Mouse (Mus musculus): ENCODE results near the gene Glcci1. TPM values are rescaled to one million over a fixed set of nuclear protein-coding genes. Genes with fewer than 3 reads are reported as not detected.
A peak's percentile ranks its signal among the peaks of the same experiment; 100 is the strongest.

Glcci1 gene
- polyA plus RNA-seq, 1 experiment from 2014 or later = 9.4 TPM

DNA sequence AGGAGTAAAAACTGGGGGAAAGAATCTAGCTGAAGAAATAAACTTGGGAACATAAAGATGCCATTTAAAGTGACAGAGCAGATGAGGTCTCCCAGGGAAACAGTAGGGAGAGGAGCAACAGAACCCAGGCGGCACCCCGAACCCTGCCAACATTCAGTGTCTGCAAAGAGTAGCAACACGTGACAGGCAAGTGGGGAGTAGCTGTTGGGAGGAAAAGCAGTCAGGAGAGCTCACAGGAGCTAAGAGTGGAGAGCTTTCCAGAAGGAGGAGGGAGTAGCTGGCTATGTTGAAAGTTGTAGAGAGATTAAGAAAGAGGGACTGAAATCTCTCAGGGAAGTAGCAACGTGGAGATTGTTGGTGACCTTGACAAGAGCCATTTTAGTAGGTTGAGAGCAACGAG is 35.9 kb upstream of the Glcci1 start:
- Histone ChIP-seq H3K9me3 (ENCODE audit: control insufficient read depth, low read length) (no peaks in the 10 kb centered on the region), H3K4me1 (ENCODE audit: control insufficient read depth in 2 of 2, insufficient read depth in 2 of 2, low read length in 2 of 2) (peaks cover 9 to 20% of the 10 kb centered on the region in 2 experiments), H3K27ac (replicated peaks in 1 of 2; ENCODE audit: control insufficient read depth in 1 of 2, insufficient read depth in 1 of 2, low read depth in 2 of 2, low read length in 2 of 2) (peak overlapping the region; percentile 6 to 49), H3K27me3 (ENCODE audit: control insufficient read depth, insufficient read depth, low read length) (no peaks in the 10 kb centered on the region), H3K4me2 (ENCODE audit: low read length) (no peak overlapping the region), H3K4me3 (ENCODE audit: control insufficient read depth in 1 of 2, insufficient read depth in 1 of 2, low read depth in 1 of 2, low read length in 2 of 2) (no peak overlapping the region), H3K9ac (ENCODE audit: low read length) (no peak overlapping the region), H3K36me3 (ENCODE audit: control insufficient read depth, insufficient read depth, low read length) (no peaks in the 10 kb centered on the region)
- WGBS = 10% methylated on average over 5 of the region's 5 CpGs
- no peak for ATAC-seq (ENCODE audit: insufficient number of reproducible peaks, insufficient read depth, low FRiP score, low read depth)

DNA sequence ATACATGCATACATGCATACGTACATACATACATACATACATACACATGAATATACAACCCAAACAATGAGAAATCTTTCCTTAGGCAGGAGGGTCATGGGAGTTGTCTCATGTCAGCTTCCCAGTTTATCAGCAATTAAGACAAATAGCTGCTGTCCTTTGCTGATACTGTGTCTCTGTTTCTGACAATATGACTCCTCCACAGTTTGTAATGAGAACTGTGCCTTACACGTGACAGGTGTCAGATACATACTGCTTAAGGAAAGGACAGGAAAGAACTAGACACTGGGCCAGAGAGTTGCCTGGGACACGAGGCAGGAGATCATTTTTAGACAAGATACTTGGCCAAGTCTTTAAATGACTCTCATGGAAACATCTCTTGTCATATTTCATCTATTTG is 35.1 kb upstream of the Glcci1 start:
- Histone ChIP-seq H3K36me3 (ENCODE audit: control insufficient read depth, insufficient read depth, low read length) (no peaks in the 10 kb centered on the region), H3K4me2 (ENCODE audit: low read length) (no peak overlapping the region), H3K9ac (ENCODE audit: low read length) (no peak overlapping the region), H3K4me1 (ENCODE audit: control insufficient read depth in 2 of 2, insufficient read depth in 2 of 2, low read length in 2 of 2) (peaks cover 9 to 20% of the 10 kb centered on the region in 2 experiments), H3K9me3 (ENCODE audit: control insufficient read depth, low read length) (no peaks in the 10 kb centered on the region), H3K27ac (replicated peaks in 1 of 2; ENCODE audit: control insufficient read depth in 1 of 2, insufficient read depth in 1 of 2, low read depth in 2 of 2, low read length in 2 of 2) (0 out of 4 replicates have a peak overlapping the region, but pooled peaks of 1 of the 2 experiments have one; percentile 49), H3K4me3 (ENCODE audit: control insufficient read depth in 1 of 2, insufficient read depth in 1 of 2, low read depth in 1 of 2, low read length in 2 of 2) (no peak overlapping the region), H3K27me3 (ENCODE audit: control insufficient read depth, insufficient read depth, low read length) (no peaks in the 10 kb centered on the region)
- no peak for ATAC-seq (ENCODE audit: insufficient number of reproducible peaks, insufficient read depth, low FRiP score, low read depth)
- 60% methylated on average over 3 of the region's 3 CpGs for WGBS

DNA sequence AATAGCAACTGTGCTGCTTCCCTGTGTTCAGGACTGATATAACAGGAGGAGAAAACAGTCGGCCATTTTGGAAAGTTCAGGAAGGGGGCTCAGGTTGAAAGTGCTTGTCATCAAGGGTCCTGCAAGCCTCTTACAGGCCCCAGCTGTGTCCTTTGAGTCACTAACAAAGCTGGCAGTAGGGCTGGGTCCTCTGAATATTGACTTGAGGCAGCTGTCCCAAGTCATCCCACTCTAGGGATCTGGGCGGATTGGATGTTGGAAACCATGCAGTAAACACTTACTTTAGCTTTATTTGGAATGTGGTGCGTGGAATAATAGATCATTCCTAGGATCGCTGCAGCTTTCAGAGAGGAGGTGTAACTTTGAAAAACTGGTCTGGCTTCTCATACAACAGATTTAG is 34.6 kb upstream of the Glcci1 start:
- no peak for ATAC-seq (ENCODE audit: insufficient number of reproducible peaks, insufficient read depth, low FRiP score, low read depth)
- Histone ChIP-seq H3K4me1 (ENCODE audit: control insufficient read depth in 2 of 2, insufficient read depth in 2 of 2, low read length in 2 of 2) (peaks cover 9 to 20% of the 10 kb centered on the region in 2 experiments), H3K27ac (replicated peaks in 1 of 2; ENCODE audit: control insufficient read depth in 1 of 2, insufficient read depth in 1 of 2, low read depth in 2 of 2, low read length in 2 of 2) (no peak overlapping the region), H3K27me3 (ENCODE audit: control insufficient read depth, insufficient read depth, low read length) (no peaks in the 10 kb centered on the region), H3K4me2 (ENCODE audit: low read length) (no peak overlapping the region), H3K4me3 (ENCODE audit: control insufficient read depth in 1 of 2, insufficient read depth in 1 of 2, low read depth in 1 of 2, low read length in 2 of 2) (no peak overlapping the region), H3K9ac (ENCODE audit: low read length) (no peak overlapping the region), H3K9me3 (ENCODE audit: control insufficient read depth, low read length) (no peaks in the 10 kb centered on the region), H3K36me3 (ENCODE audit: control insufficient read depth, insufficient read depth, low read length) (no peaks in the 10 kb centered on the region)
- WGBS = 79% methylated on average over 4 of the region's 4 CpGs

DNA sequence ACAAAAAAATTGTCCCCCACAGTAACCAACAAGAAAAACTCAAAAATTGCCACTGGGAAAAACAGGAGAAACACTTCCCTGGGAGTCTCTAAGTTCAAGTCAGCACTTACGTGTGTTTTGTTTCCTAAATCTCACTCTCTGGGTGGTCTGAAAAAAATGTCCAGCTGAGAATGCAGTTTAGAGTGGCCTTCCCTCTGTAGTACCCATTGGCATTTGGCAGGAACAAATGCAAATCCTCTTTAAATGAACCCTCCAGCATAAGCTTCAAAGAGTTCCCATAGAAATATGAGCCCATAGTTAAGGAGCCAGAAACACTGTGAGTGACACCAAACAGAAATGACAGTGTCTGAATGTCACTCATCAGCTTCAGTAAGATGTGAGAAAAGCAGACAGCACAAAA is 30.2 kb upstream of the Glcci1 start:
- H3K27me3 ChIP-seq (ENCODE audit: control insufficient read depth, insufficient read depth, low read length) = no peaks in the 10 kb centered on the region
- 41% methylated on average over 1 of the region's 1 CpGs for WGBS
- H3K4me3 ChIP-seq (ENCODE audit: control insufficient read depth in 1 of 2, insufficient read depth in 1 of 2, low read depth in 1 of 2, low read length in 2 of 2) = no peak overlapping the region
- H3K27ac ChIP-seq (replicated peaks in 1 of 2; ENCODE audit: control insufficient read depth in 1 of 2, insufficient read depth in 1 of 2, low read depth in 2 of 2, low read length in 2 of 2) = no peak overlapping the region
- H3K4me2 ChIP-seq (ENCODE audit: low read length) = no peak overlapping the region
- H3K4me1 ChIP-seq (ENCODE audit: control insufficient read depth in 2 of 2, insufficient read depth in 2 of 2, low read length in 2 of 2) = peaks cover 2 to 3% of the 10 kb centered on the region in 2 experiments; a peak in 2 of 4 replicates
- ATAC-seq (ENCODE audit: insufficient number of reproducible peaks, insufficient read depth, low FRiP score, low read depth) = no peak
- no peaks in the 10 kb centered on the region for H3K36me3 ChIP-seq (ENCODE audit: control insufficient read depth, insufficient read depth, low read length)
- no peak overlapping the region for H3K9ac ChIP-seq (ENCODE audit: low read length)
- H3K9me3 ChIP-seq (ENCODE audit: control insufficient read depth, low read length) = no peaks in the 10 kb centered on the region

DNA sequence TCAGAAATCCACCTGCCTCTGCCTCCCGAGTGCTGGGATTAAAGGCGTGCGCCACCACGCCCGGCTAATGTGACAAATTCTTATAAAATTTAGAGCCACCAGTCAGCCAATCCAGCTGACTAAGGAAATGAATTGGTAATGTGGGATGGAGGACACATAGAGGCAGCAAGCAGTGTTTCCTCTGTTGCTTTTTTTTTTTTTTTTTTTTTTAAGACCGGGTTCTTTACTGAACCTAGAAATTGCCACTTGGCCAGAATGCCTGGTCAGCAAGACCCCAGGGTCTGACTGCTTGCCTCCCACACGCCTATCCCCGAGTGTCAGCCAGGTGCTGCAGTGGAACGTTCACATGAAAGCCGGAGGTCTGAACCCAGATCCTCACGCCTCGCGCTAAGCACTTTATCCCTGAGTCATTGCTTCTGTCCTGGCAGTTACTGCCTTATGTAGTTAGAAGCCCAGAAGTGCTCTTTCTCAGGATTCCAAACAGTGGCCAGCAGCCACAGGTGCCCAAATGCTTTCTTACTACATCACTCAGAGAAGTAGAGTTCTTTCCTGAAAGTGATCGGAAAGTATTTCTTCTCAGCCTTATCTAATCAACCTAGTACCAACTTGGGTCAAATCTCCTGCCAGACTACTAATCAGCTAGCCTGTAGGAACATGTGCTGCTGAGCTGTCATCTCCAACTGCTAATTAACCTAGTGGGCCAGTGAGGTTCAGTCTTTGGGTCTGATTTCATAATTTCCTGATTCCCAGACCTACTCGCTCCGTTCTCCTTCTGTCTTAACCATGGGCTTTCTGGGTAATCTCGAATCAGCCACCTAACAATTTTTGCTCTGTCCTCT is 24.7 kb upstream of the Glcci1 start:
- H3K4me3 ChIP-seq (ENCODE audit: control insufficient read depth in 1 of 2, insufficient read depth in 1 of 2, low read depth in 1 of 2, low read length in 2 of 2) = no peak overlapping the region
- H3K27ac ChIP-seq (replicated peaks in 1 of 2; ENCODE audit: control insufficient read depth in 1 of 2, insufficient read depth in 1 of 2, low read depth in 2 of 2, low read length in 2 of 2) = no peak overlapping the region
- WGBS = 76% methylated on average over 17 of the region's 17 CpGs
- H3K9ac ChIP-seq (ENCODE audit: low read length) = no peak overlapping the region
- H3K9me3 ChIP-seq (ENCODE audit: control insufficient read depth, low read length) = no peaks in the 10 kb centered on the region
- H3K36me3 ChIP-seq (ENCODE audit: control insufficient read depth, insufficient read depth, low read length) = no peaks in the 10 kb centered on the region
- no peak for ATAC-seq (ENCODE audit: insufficient number of reproducible peaks, insufficient read depth, low FRiP score, low read depth)
- no peaks in the 10 kb centered on the region for H3K27me3 ChIP-seq (ENCODE audit: control insufficient read depth, insufficient read depth, low read length)
- H3K4me2 ChIP-seq (ENCODE audit: low read length) = no peak overlapping the region
- H3K4me1 ChIP-seq (ENCODE audit: control insufficient read depth in 2 of 2, insufficient read depth in 2 of 2, low read length in 2 of 2) = peaks cover 15 to 22% of the 10 kb centered on the region in 2 experiments

DNA sequence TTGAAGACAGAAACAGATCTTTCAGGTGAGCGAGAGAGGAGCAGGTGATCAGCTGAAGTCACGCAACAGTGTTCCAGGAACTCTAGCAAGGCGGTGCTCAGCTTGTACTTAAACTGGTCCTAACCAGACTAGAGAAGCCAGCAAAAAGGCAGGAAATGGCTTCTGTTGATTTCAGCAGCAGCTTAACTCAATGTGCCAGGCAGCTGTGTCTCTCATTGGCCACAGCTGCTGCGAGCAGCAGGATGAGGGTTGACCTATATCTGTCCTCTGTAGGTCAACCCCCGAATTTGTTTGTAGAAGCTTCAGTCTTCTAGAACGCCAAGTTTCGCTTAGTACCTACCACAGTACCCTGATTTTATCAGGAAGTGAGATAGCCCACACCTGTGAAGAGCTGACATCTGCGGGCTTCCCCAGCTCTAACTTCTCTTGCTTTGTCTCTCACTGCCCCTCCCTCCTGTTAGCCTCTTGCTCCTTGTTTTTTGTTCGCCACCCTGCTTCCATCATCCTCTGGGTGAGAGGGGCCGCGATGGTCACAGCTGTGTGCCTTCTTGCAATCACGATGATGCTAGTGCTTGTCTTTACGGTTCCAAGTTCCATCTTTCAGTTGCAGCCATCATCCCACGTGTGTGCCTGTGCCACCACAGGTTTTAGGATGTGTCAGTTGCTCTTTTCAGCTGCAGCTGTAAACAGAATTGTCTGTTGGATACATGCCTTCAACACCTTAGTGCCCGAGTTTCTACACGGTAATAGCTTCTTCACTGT is 23.8 kb upstream of the Glcci1 start:
- H3K27me3 ChIP-seq (ENCODE audit: control insufficient read depth, insufficient read depth, low read length) = no peaks in the 10 kb centered on the region
- ATAC-seq (ENCODE audit: insufficient number of reproducible peaks, insufficient read depth, low FRiP score, low read depth) = no peak
- H3K4me1 ChIP-seq (ENCODE audit: control insufficient read depth in 2 of 2, insufficient read depth in 2 of 2, low read length in 2 of 2) = peaks cover 15 to 22% of the 10 kb centered on the region in 2 experiments
- no peak overlapping the region for H3K4me3 ChIP-seq (ENCODE audit: control insufficient read depth in 1 of 2, insufficient read depth in 1 of 2, low read depth in 1 of 2, low read length in 2 of 2)
- H3K9ac ChIP-seq (ENCODE audit: low read length) = no peak overlapping the region
- H3K27ac ChIP-seq (replicated peaks in 1 of 2; ENCODE audit: control insufficient read depth in 1 of 2, insufficient read depth in 1 of 2, low read depth in 2 of 2, low read length in 2 of 2) = no peak overlapping the region
- WGBS = 77% methylated on average over 16 of the region's 16 CpGs
- no peaks in the 10 kb centered on the region for H3K36me3 ChIP-seq (ENCODE audit: control insufficient read depth, insufficient read depth, low read length)
- no peak overlapping the region for H3K4me2 ChIP-seq (ENCODE audit: low read length)
- no peaks in the 10 kb centered on the region for H3K9me3 ChIP-seq (ENCODE audit: control insufficient read depth, low read length)

DNA sequence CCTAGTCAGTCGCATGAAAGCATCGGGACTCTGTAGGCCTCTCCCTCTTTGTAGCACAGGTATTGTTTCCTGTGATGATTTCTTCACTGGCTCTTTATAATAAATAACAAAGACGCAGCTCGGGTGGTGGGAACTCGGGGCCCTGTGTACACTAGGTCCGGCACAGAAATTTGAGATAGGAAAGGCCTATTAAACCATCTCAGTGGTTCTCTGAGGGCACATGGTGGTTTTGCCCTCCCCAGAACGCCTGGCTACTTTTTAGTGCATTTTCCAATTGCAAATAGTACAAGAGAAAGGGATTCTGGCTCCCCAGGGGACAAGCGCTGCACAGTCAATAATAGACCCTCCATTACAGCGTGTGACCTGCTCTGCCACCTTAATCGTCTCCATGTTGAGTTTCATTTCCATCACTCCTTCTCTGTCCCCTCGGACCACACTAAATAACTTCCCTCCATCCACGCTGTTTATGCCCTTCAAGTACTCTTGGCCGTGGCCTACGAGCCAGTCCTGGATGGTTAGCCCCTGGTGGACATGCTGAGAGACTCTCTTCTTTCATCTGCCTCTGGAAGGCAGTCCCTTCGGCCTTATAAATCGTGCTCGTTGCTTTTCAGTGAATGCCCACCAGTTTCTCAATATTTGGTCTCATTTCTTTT is 22.9 kb upstream of the Glcci1 start:
- H3K4me2 ChIP-seq (ENCODE audit: low read length) = no peak overlapping the region
- H3K4me3 ChIP-seq (ENCODE audit: control insufficient read depth in 1 of 2, insufficient read depth in 1 of 2, low read depth in 1 of 2, low read length in 2 of 2) = no peak overlapping the region
- no peak overlapping the region for H3K9ac ChIP-seq (ENCODE audit: low read length)
- no peaks in the 10 kb centered on the region for H3K9me3 ChIP-seq (ENCODE audit: control insufficient read depth, low read length)
- H3K36me3 ChIP-seq (ENCODE audit: control insufficient read depth, insufficient read depth, low read length) = no peaks in the 10 kb centered on the region
- peaks cover 15 to 22% of the 10 kb centered on the region in 2 experiments for H3K4me1 ChIP-seq (ENCODE audit: control insufficient read depth in 2 of 2, insufficient read depth in 2 of 2, low read length in 2 of 2)
- H3K27ac ChIP-seq (replicated peaks in 1 of 2; ENCODE audit: control insufficient read depth in 1 of 2, insufficient read depth in 1 of 2, low read depth in 2 of 2, low read length in 2 of 2) = no peak overlapping the region
- ATAC-seq (ENCODE audit: insufficient number of reproducible peaks, insufficient read depth, low FRiP score, low read depth) = no peak
- WGBS = 88% methylated on average over 17 of the region's 17 CpGs
- H3K27me3 ChIP-seq (ENCODE audit: control insufficient read depth, insufficient read depth, low read length) = no peaks in the 10 kb centered on the region

All from heart, embryonic 14.5 days (tissue).